Mouse (Mus musculus): ENCODE data around the gene Ankrd66.
"Not testable (repeated sequence)": the region's sequence is repeated elsewhere in the genome, so short reads cannot be mapped to it uniquely, and the experiment has no call there.

Ankrd66 gene

GRCm38 (mm10) chr17:43536841-43537240, 6.6 kb downstream of the Ankrd66 start:
- DNase-seq (ENCODE audit: low read depth) = not testable (repeated sequence)

GRCm38 (mm10) chr17:43534362-43535222, 8.8 kb downstream of the Ankrd66 start:
- DNase-seq (ENCODE audit: low read depth) = no peak

DNA sequence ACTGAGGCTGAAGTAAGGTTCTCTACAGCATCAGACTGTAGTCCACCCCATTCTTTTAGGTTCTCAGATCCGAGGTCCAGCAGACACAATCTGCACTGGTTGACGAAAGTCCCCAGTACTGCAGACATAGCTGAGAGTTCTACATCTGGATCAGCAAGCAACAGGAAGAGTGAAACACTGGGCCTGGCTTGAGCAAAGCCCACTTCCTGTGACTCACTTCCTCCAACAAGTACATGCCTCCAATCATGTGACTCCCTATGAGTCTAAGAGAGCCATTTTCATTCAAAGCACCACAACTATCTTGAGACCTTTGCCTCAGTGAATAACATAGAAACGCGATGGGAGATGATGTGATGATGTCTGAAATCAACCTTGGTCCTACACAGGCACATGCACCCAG, 12.2 kb downstream of the Ankrd66 start:
- no peak for DNase-seq (ENCODE audit: low read depth)

DNA sequence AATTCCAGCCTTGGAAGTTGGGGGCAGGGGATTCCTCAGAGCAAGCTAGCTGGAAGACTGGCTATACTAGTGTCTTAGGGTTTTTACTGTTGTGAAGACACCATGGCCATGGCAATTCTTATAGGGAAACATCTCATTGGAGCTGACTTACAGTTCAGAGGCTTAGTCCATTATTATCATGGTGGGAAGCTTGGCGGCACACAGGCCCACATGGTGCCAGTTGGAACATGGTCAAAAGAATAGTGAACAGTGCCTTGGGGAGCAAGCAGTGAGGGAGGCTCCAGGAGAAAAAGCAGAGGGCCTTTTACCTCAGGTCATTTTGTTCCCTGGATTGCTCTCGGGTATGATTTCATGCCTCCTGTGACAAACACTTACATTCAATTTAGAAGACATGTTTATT, 12.9 kb downstream of the Ankrd66 start:
- DNase-seq (ENCODE audit: low read depth) = no peak

GRCm38 (mm10) chr17:43520166-43520565, 23.3 kb downstream of the Ankrd66 start:
- DNase-seq (ENCODE audit: low read depth) = no peak

- DNase-seq (ENCODE audit: low read depth) = peak; percentile 25
Measured at GRCm38 (mm10) chr17:43518644-43519409, 24.6 kb downstream of the Ankrd66 start.

DNA sequence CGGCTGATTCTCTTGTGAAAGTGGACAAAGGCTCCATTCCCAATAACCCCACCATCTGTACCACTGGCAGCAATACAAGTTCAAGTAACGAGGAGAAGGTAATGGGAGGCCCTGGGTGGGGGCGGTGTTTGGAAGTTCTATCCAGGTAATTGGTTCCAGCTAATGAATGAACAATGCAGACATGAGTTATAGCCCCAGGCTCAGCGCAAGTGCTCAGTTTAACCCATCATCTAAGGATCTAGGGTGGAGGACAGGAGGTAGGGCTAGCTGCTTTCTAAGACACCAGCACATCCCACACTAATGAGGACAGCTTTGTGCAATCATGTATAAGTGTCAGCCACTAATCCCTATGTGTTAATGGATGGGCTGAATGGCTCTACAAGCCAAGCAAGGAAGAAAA, 32.7 kb downstream of the Ankrd66 start:
- no peak for DNase-seq (ENCODE audit: low read depth)

GRCm38 (mm10) chr17:43504594-43504934, 38.9 kb downstream of the Ankrd66 start:
- DNase-seq (ENCODE audit: low read depth) = no peak

DNA sequence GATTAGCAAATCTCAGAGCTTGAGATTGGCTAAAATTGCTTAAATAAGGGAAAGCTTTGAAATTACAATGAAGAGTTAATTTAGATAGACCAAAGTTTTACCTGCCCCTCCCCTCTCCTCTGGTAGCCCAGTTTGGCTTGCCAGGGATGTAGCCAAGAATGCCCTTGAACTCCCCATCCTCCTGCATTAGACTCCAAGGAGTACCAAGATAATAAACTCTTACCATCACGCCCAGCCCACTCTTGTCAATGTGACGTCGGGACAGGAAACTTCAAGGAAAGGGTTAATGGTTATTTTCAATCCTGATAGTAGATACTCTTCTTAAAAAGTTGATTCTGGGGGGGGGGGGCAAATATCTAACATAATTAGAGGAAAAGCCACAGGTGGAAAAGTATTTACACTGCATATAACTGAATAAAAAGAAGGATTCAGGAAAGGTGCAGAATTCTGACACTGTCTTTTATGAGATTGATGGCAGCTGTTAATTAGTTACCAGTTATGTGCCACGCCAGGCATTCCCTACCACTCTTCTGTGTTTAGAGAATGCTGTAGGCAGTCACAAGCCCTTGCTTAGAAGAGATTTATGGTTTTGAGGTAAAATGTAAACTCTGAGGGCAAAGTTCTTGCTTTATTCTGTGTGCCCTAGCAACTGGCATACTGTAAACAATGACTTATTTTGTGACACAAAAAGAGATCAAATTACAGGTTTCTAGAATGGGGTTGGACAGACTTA, 39.4 kb downstream of the Ankrd66 start:
- no peak for DNase-seq (ENCODE audit: low read depth)

- DNase-seq (ENCODE audit: low read depth) = no peak
Measured at GRCm38 (mm10) chr17:43502592-43502991, 40.8 kb downstream of the Ankrd66 start, which contains the start of gene Mep1a. Mep1a (minus strand) TSS chr17:43502812.

DNA sequence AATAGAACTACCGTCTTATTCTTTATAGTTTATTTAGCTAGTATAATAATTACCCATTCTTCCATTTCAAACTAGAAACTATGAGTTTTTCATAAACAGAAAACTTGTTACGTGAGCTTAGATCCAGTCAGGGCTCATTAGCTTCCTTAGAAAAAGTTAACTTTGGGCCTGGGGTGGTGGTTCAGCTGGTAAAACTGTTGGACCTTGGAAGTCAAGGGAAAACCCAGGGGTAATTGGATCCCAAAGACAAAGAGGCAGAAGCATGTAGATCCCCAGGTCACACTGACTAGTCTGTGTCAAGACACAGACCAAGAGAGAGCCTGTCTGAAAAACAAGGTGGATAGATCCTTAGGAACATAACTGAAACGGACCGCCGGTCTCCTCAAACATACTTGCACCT, 41.8 kb downstream of the Ankrd66 start:
- no peak for DNase-seq (ENCODE audit: low read depth)

DNA sequence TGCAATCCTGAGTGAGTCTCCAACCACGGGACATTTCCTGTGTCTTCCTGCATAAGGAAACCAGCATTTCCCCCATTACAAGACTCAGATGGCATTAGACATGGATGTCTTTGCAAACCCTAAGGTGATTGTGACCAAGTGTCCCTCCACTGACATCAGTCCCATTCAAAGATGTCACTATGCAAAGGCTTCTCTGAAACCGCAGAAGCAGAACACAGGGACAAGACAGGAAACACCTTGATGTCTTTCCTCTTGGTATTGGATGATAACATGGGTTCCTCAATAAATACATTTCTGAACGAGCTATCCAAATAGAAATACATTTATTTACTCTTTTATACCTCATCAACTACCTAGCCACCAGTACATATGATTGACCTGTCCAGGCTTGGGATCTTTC, 42.2 kb downstream of the Ankrd66 start:
- DNase-seq (ENCODE audit: low read depth) = no peak

DNA sequence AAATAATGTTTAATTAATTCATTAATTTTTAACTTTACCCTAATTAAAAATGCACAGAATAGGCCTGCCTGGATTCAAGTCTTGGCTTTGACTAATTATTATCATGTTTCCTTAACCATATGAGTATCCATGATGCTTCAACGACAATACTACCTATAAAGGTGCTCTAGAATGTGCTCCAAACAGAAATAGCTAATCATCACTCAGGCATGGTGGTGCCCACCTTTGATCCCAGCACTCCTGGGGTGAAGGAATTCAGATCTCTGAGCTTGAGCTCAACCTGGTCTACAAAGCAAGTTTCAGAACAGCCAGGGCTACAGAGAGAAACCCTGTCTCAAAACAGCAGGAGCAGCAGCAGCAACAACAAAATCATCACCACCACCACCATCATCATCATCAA, 42.9 kb downstream of the Ankrd66 start:
- DNase-seq (ENCODE audit: low read depth) = no peak

- DNase-seq (ENCODE audit: low read depth) = no peak
Measured at GRCm38 (mm10) chr17:43497521-43497920, 45.9 kb downstream of the Ankrd66 start.

- DNase-seq (ENCODE audit: low read depth) = no peak
Measured at GRCm38 (mm10) chr17:43495502-43495901, 47.9 kb downstream of the Ankrd66 start.

GRCm38 (mm10) chr17:43490371-43490770, 53.1 kb downstream of the Ankrd66 start:
- DNase-seq (ENCODE audit: low read depth) = not testable (repeated sequence)

GRCm38 (mm10) chr17:43488439-43489151, 54.8 kb downstream of the Ankrd66 start:
- DNase-seq (ENCODE audit: low read depth) = no peak

- no peak for DNase-seq (ENCODE audit: low read depth)
Measured at GRCm38 (mm10) chr17:43485982-43486381, 57.5 kb downstream of the Ankrd66 start.

All from naive thymus-derived CD4-positive, alpha-beta T cell, adult 2 months (primary cell).